Mouse (Mus musculus): Measurements from ENCODE around the gene Gnb1.

GRCm38 (mm10) chr4:155569818-155570217, 78.7 kb downstream of the Gnb1 start:
- TF ChIP-seq POLR2A (IDR thresholded peaks at IDR 0.05; ENCODE audit: low read depth, low read length) (no peak), CTCF (IDR thresholded peaks at IDR 0.05; ENCODE audit: extremely low read depth, insufficient read length, insufficient replicate concordance, low read depth, low read length) (no peak)
